Mouse (Mus musculus) retina, adult 2 months (tissue): ENCODE results near the gene Zbtb8a.
"Not testable (repeated sequence)": the region's sequence is repeated elsewhere in the genome, so short reads cannot be mapped to it uniquely, and the experiment has no call there.

ENCODE experiments used
- DNase-seq: peaks from one replicate; pipeline ENCODE4 v3.0.0-alpha.2; 2012; ENCODE audit warnings: low read depth, low spot score

Zbtb8a gene

DNA sequence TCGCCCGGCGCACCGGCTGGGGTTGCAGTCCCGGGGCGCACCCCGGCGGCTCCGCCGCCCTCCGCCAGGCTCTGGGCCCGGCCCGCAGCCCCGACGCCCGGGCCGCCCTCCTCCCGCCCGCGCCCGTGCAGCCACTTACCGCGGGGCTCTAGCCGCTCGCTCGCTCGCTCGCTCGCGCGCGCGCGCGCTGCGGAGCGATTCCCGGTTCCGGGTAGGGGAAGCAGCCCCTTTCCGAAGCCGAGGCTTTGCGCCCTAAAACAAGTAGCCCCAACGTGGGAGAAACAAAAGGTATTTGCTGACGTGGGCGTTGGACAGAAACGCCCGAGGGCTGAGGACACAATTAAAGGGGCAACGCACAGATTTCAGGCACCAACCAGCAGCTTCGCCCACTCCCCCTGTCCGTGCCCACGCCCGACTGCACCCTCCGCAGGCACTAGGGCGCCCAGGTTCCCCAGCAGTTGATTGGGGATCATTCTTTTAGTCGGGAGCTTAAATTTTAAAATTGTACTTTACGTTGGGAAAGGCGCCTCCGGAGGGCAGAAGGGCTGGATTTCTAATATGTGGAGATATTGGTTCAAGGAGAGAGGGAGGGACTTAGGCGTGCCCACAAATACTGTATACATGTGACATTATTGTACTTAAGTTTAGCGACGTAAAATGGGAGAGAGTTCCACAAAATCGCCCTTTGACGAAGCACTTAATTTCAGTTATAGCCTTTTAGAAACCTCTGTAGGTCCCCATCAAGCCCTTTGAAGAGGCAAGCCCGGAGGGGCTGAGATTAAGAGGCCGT, at the start of gene Zbtb8a:
Zbtb8a (minus strand) TSS at position 516 of the 790 bp plus-strand sequence.
- DNase-seq, result no peak

DNA sequence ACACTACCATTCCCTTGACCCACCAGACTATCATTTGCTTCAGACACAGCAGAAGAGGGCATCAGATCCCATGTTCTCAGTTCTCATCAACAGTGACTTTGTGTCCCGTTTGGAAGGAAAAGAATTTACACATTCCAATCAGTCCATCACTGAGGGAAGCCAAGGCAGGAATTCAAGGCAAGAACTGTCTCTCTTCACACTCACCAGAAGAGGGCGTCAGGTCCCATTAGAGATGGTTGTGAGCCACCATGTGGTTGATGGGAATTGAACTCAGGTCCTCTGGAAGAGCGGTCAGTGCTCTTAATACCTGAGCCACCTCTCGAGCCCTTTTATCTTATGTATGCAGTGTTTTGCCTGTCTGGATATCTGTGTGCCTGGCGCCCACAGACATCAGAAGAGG, 40.4 kb upstream of the Zbtb8a start:
- no peak for DNase-seq

DNA sequence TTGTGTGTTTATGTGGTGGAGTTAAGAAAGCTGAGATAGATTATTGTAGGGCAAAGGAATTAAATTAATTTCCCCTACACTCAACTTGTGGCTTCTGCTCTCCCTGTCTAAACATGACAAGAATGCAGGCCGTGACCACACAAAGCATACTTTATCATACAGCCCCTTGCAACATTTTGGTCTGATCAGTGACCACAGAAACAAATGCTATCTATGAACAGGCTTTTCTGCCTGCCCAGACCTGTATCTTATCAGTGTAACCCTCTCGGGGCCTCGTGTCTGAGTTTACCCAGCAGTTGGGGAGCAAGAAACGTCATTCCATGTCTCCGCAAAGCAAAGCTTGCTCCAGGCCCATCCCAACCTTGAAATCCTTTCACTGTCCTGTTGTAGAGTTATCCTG, 38.6 kb upstream of the Zbtb8a start:
- no peak for DNase-seq

- DNase-seq, result no peak
Observed at GRCm38 (mm10) chr4:129415892-129416291, 38.0 kb upstream of the Zbtb8a start.

- DNase-seq, result no peak
Observed at GRCm38 (mm10) chr4:129410991-129411390, 33.1 kb upstream of the Zbtb8a start.

GRCm38 (mm10) chr4:129410532-129410931, 32.6 kb upstream of the Zbtb8a start:
- DNase-seq, result not testable (repeated sequence)

DNA sequence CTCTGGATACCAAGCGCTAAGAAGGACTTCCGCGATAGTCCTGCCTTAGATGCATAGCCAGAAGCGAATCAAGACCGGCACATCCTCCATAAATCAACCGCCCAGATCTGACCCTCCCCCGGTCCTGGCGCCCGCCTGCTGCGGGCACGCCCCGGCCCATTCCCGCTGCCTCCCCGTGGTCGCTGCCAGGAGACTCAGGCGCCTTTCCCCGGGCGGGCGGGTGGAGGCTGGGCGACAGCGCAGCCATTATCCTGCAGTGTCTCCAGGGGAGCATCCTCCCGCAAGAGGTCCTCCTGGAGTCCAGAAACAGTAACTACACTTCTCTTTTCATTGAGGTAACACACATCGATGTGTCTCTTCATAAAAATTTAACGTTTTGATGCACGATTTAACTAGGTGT, 28.5 kb upstream of the Zbtb8a start:
- DNase-seq, result no peak

DNA sequence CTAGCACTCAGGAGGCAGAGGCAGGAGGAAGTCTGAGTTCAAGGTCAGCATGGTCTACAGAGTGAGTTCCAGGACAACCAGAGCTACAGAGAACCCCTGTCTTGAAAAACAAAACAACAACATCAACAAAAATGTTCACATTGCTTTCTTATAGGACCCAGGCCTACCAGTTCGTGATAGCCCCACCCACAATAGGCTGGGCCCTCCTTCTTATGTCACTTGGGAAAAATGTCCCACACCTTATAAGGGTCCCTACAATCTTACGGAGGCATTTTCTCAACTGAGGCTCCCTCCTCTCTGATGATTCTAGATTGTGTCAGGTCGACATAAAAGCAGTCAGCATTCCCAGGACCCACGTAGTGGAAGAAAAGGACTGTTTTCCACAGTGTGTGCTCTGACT, 21.9 kb upstream of the Zbtb8a start:
- no peak for DNase-seq

DNA sequence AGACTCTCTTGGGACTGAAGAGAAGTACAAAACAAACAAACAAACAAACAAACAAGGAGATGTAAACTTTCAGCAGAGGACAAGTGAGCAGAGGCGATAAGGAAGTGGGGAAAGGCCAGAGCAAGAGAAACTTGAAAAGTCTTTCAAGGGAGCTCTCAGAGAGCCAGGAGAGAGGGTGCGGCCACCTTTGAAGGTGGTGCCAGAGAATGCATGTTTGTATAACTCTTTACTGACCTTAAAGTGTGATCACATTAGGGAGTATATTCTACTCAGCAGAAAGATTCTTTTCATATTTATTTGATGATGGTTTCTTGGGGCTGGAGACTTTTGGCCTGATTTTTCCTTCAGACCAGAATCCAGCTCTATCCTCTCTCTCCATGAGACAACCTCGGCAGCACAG, 19.0 kb upstream of the Zbtb8a start:
- DNase-seq, result no peak

- no peak for DNase-seq
Observed at GRCm38 (mm10) chr4:129394089-129394870, 16.4 kb upstream of the Zbtb8a start.

- DNase-seq, result no peak
Observed at GRCm38 (mm10) chr4:129390936-129391557, 13.1 kb upstream of the Zbtb8a start.

DNA sequence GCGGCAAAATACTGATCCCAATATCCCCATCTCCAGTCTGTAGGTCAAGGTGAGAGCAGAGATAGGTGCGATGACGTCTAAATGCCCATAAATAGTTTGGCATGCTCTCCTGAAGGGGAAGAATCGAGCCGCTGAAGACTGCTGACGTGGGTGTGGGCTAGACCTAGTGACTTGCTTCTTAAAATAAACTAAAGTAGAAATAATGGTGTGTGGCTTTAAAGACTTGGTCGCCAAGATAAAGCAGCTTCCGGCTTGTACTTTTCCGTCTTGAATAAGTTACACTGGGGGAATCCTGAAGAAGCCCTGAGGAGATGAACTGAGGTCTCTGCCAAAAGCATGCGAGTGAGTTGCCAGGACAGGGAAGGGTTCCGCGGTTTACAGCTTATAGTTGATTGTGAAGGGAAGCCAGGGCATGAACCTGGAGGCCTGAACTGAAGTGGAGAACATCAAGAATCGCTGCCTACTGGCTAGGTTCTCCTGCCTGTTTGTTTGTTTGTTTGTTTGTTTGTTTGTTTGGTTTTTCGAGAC, 12.4 kb upstream of the Zbtb8a start:
- no peak for DNase-seq

- DNase-seq, result no peak
Observed at GRCm38 (mm10) chr4:129388404-129388803, 10.5 kb upstream of the Zbtb8a start.

GRCm38 (mm10) chr4:129386989-129387388, 9.1 kb upstream of the Zbtb8a start:
- DNase-seq, result no peak

- no peak for DNase-seq
Observed at GRCm38 (mm10) chr4:129386269-129386946, 8.5 kb upstream of the Zbtb8a start.

- no peak for DNase-seq
Observed at GRCm38 (mm10) chr4:129385685-129386084, 7.8 kb upstream of the Zbtb8a start.

DNA sequence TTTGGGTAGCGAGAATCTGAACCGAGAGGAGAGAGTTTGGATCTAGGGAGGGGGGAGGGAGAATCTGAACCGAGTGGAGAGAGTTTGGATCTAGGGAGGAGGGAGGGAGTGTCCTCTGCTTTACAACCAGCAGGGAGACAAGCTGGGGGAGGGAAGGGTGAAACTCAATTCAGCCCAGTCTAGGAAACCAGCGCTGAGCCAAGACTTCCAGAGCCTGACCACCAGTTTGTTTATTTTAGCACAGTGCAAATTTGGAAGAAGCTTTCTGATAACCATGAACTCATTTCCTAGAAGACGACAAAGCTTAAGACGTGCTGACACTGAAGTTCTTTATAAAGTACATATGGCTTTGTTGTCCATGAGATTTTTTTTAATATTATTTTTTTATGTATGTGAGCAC, 6.5 kb upstream of the Zbtb8a start:
- no peak for DNase-seq

DNA sequence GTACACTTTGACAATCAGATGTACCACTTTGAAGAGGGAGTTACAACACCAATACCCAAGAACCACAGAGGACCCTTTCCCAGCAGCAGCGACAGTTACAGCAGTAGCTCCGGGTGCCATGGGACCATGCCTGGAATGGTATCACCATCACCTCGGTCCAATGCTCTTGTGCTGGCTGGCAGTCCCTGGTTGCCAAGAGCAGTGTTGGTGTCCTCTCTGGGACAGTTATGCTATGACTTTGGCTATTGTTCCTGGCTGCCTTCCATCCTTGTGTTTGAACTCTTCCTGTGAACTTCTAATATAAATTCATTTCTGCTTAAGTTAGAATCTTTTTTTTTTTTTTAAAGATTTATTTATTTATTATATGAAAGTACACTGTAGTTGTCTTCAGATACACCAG, 5.7 kb upstream of the Zbtb8a start:
- DNase-seq, result no peak

GRCm38 (mm10) chr4:129382488-129382887, 4.6 kb upstream of the Zbtb8a start:
- no peak for DNase-seq

- no peak for DNase-seq
Observed at GRCm38 (mm10) chr4:129382029-129382428, 4.1 kb upstream of the Zbtb8a start.

GRCm38 (mm10) chr4:129381148-129381547, 3.2 kb upstream of the Zbtb8a start:
- DNase-seq, result no peak

DNA sequence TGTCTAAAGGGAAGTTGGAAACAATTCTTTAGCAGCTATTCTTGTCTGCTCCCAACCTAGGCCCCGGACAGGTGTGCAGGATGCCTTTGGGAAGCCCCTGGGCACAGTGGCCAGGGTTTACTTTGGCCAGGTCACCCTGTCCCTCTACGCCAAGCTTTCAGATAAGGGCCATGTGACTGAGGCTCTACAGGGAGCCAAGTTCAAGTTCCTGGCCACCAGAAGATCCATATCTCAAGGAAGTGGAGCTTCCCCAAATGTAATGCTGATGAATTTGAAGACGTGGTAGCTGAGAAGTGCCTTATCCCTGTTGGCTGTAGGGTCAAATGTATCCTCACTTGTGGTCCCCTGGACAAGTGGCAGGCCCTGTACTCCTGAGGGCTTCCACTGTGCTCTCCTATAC, 1.9 kb upstream of the Zbtb8a start:
- no peak for DNase-seq
